Mouse (Mus musculus): ENCODE data around the gene Gbf1.
A peak's percentile ranks its signal among the peaks of the same experiment; 100 is the strongest.
"Not testable (repeated sequence)": the region's sequence is repeated elsewhere in the genome, so short reads cannot be mapped to it uniquely, and the experiment has no call there.

The Gbf1 gene

GRCm38 (mm10) chr19:46147511-46148371, 4.6 kb upstream of the Gbf1 start, which contains the start of gene Pitx3:
Gene Pitx3 (minus strand): TSS chr19:46148326.
- DNase-seq (ENCODE audit: low read depth) = no peak

GRCm38 (mm10) chr19:46148372-46148760, 3.9 kb upstream of the Gbf1 start:
- peak; percentile 88 for DNase-seq (ENCODE audit: low read depth)

- DNase-seq (ENCODE audit: low read depth) = no peak
These were observed 3.2 kb upstream of the Gbf1 start for GRCm38 (mm10) chr19:46149091-46149490.

GRCm38 (mm10) chr19:46165950-46166349, 13.6 kb downstream of the Gbf1 start:
- DNase-seq (ENCODE audit: low read depth) = no peak

GRCm38 (mm10) chr19:46167169-46167568, 14.9 kb downstream of the Gbf1 start:
- DNase-seq (ENCODE audit: low read depth) = not testable (repeated sequence)

- no peak for DNase-seq (ENCODE audit: low read depth)
These were observed 17.1 kb downstream of the Gbf1 start for GRCm38 (mm10) chr19:46169396-46169795.

- DNase-seq (ENCODE audit: low read depth) = no peak
These were observed 17.6 kb downstream of the Gbf1 start for GRCm38 (mm10) chr19:46169913-46170312.

GRCm38 (mm10) chr19:46172541-46172940, 20.2 kb downstream of the Gbf1 start:
- peak; percentile 52 for DNase-seq (ENCODE audit: low read depth)

- no peak for DNase-seq (ENCODE audit: low read depth)
These were observed 22.9 kb downstream of the Gbf1 start for GRCm38 (mm10) chr19:46175173-46175572.

GRCm38 (mm10) chr19:46177046-46177445, 24.7 kb downstream of the Gbf1 start:
- no peak for DNase-seq (ENCODE audit: low read depth)

- DNase-seq (ENCODE audit: low read depth) = no peak
These were observed 28.0 kb downstream of the Gbf1 start for GRCm38 (mm10) chr19:46180274-46180673.

- no peak for DNase-seq (ENCODE audit: low read depth)
These were observed 29.9 kb downstream of the Gbf1 start for GRCm38 (mm10) chr19:46182241-46182640.

GRCm38 (mm10) chr19:46186611-46187010, 34.3 kb downstream of the Gbf1 start:
- DNase-seq (ENCODE audit: low read depth) = no peak

GRCm38 (mm10) chr19:46187203-46187602, 34.9 kb downstream of the Gbf1 start:
- no peak for DNase-seq (ENCODE audit: low read depth)

- no peak for DNase-seq (ENCODE audit: low read depth)
These were observed 46.0 kb downstream of the Gbf1 start for GRCm38 (mm10) chr19:46198293-46198692.

- DNase-seq (ENCODE audit: low read depth) = no peak
These were observed 46.6 kb downstream of the Gbf1 start for GRCm38 (mm10) chr19:46198891-46199290.

- no peak for DNase-seq (ENCODE audit: low read depth)
These were observed 51.9 kb downstream of the Gbf1 start for GRCm38 (mm10) chr19:46204166-46204565.

- DNase-seq (ENCODE audit: low read depth) = no peak
These were observed 53.4 kb downstream of the Gbf1 start for GRCm38 (mm10) chr19:46205680-46206079.

- DNase-seq (ENCODE audit: low read depth) = no peak
These were observed 58.6 kb downstream of the Gbf1 start for GRCm38 (mm10) chr19:46210951-46211350.

- no peak for DNase-seq (ENCODE audit: low read depth)
These were observed 62.2 kb downstream of the Gbf1 start for GRCm38 (mm10) chr19:46214541-46214940.

- DNase-seq (ENCODE audit: low read depth) = peak; percentile 86
These were observed 63.1 kb downstream of the Gbf1 start for GRCm38 (mm10) chr19:46215401-46215800.

GRCm38 (mm10) chr19:46216716-46217115, 64.4 kb downstream of the Gbf1 start:
- DNase-seq (ENCODE audit: low read depth) = no peak

GRCm38 (mm10) chr19:46217347-46217746, 65.0 kb downstream of the Gbf1 start:
- DNase-seq (ENCODE audit: low read depth) = not testable (repeated sequence)

GRCm38 (mm10) chr19:46220116-46220515, 67.8 kb downstream of the Gbf1 start:
- DNase-seq (ENCODE audit: low read depth) = no peak

Measured in NIH3T3 (cell line).